Mouse (Mus musculus) hindbrain, embryonic 15.5 days (tissue): ENCODE results near the gene Gm20388. TPM values are rescaled to one million over a fixed set of nuclear protein-coding genes. Genes with fewer than 3 reads are reported as not detected.

Experiments used
- ATAC-seq: fragments of 200-750 bp; cut with Nextera tagmentation; 2 replicates; pipeline ENCODE4 v1.8.0; 2017; ENCODE audit warnings: low read depth, moderate number of reproducible peaks, moderate TSS enrichment; ENCODE audit not compliant: low FRiP score
- H3K27ac ChIP-seq: fragments of 300-500 bp; sonication (generic); replicated peaks from 2 replicates; pipeline ENCODE4 v1.5.1; 2015; ENCODE audit warnings: mild to moderate bottlenecking, inconsistent platforms
- H3K27me3 ChIP-seq: fragments of 300-500 bp; sonication (generic); 2 replicates; pipeline ENCODE4 v1.6.1; 2015; ENCODE audit warnings: control low read depth, inconsistent platforms
- H3K36me3 ChIP-seq: fragments of 300-500 bp; sonication (generic); 2 replicates; pipeline ENCODE4 v1.6.1; 2015; ENCODE audit warnings: control low read depth, inconsistent platforms
- H3K4me1 ChIP-seq: fragments of 300-500 bp; sonication (generic); replicated peaks from 2 replicates; pipeline ENCODE4 v1.6.1; 2015; ENCODE audit warnings: control low read depth, inconsistent platforms
- H3K4me2 ChIP-seq: fragments of 300-500 bp; sonication (generic); 2 replicates; pipeline ENCODE4 v1.6.1; 2015; ENCODE audit warnings: moderate library complexity, mild to moderate bottlenecking, inconsistent platforms
- H3K4me3 ChIP-seq: fragments of 300-500 bp; sonication (generic); 2 replicates; pipeline ENCODE4 v1.5.1; 2015; ENCODE audit warnings: mild to moderate bottlenecking, inconsistent platforms
- H3K9ac ChIP-seq: fragments of 300-500 bp; sonication (generic); 2 replicates; pipeline ENCODE4 v1.6.1; 2015; ENCODE audit warnings: inconsistent platforms
- H3K9me3 ChIP-seq: fragments of 300-500 bp; sonication (generic); 2 replicates; pipeline ENCODE4 v1.6.1; 2016; ENCODE audit warnings: control low read depth, inconsistent platforms
- WGBS: fragments of 180-500 bp; shearing (Covaris S2); methylation state at CpG from one replicate; pipeline ENCODE4 v1.1.7; 2015; 5-methylcytosine and 5-hydroxymethylcytosine counted together
- polyA plus RNA-seq: library from polyadenylated mRNA; unstranded; fragments of >200 nt; fragmentation: Nextera tagmentation; extraction: Ambion mirVana; gene quantifications from 2 replicates; pipeline ENCODE4 v1.2.1, GENCODE M21; 2015

The Gm20388 gene
- polyA plus RNA-seq, 1 experiment from 2014 or later = 5.4 TPM

DNA sequence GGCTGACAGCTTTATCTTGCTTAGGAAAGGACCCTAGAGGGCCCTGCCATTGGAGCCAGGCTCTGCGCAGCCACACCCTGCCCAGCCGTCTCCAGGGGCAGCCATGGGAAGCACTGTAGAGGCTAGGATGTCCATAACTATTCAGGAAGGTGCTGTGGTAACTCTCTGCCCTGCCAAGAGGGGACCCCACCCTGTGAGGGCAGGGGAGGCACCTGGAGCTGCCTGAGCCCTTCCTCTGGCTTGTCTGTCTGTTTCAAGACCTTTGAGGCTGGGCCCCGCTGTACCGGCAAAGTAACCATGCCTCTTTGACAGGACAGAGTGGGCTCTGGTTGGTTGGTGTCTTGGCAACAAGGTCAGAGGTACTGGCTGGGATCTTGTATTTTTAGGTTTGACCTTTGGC, 2730.2 kb downstream of the Gm20388 start:
- H3K4me3 ChIP-seq = no peak overlapping the region
- H3K9ac ChIP-seq = no peak overlapping the region
- H3K36me3 ChIP-seq = peaks cover 9% of the 10 kb centered on the region
- no peak for ATAC-seq
- no peaks in the 10 kb centered on the region for H3K27me3 ChIP-seq
- no peak overlapping the region for H3K4me2 ChIP-seq
- peaks cover 22% of the 10 kb centered on the region for H3K4me1 ChIP-seq
- WGBS = 88% methylated on average over 4 of the region's 4 CpGs
- no peaks in the 10 kb centered on the region for H3K9me3 ChIP-seq
- H3K27ac ChIP-seq = 0 out of 2 replicates have a peak overlapping the region, but pooled peaks have one; percentile 5

DNA sequence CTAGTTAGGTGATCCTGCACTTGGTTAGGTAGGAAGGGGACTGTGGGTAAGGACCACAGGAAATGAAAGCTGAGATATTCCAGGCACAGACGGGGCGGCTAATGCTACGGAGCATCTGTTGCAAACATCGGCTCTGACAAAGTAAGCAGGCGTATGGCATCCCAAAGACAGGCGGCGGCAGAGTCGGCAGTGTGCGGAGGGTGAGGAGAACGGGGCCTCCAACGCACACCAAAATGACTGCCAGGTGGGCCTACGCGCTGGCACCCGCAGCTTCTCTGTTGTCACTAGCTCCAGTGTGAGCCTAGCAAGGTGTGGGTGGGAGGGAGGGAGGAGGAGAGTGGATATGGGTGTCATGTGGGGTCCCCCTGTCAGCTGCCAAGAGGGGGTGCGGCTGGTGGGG, 2730.8 kb downstream of the Gm20388 start:
- Histone ChIP-seq H3K4me1 (peaks cover 22% of the 10 kb centered on the region), H3K4me2 (no peak overlapping the region), H3K27me3 (no peaks in the 10 kb centered on the region), H3K9me3 (no peaks in the 10 kb centered on the region), H3K36me3 (peaks cover 8% of the 10 kb centered on the region; the same call in 1 of the 2 replicates), H3K27ac (no peak overlapping the region), H3K9ac (no peak overlapping the region), H3K4me3 (no peak overlapping the region)
- 83% methylated on average over 15 of the region's 15 CpGs for WGBS
- ATAC-seq = no peak

DNA sequence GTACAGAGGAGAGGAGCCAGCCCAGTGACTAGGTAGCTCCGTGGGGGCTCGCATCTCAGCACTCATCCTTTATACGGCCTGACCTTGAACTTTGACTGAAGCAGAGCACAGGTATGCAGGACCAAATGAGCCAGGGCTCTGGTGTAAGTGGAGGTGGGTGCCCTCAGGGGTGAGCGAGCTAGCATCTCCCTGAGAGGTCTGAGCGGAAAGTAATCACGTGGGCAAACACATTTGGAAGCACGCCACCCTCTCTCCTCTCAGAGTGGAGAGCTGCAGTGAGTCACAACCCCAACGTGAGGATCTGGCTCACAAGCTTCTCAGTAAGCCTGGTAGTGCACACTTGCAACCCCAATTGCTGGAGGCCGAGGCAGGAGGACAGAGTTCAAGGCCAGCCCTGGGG, 2731.4 kb downstream of the Gm20388 start:
- Histone ChIP-seq H3K9me3 (no peaks in the 10 kb centered on the region), H3K9ac (no peak overlapping the region), H3K27ac (no peak overlapping the region), H3K4me3 (no peak overlapping the region), H3K4me1 (peaks cover 22% of the 10 kb centered on the region), H3K4me2 (no peak overlapping the region), H3K36me3 (peaks cover 10% of the 10 kb centered on the region; the same call in 1 of the 2 replicates), H3K27me3 (no peaks in the 10 kb centered on the region)
- 69% methylated on average over 9 of the region's 9 CpGs for WGBS
- ATAC-seq = no peak

DNA sequence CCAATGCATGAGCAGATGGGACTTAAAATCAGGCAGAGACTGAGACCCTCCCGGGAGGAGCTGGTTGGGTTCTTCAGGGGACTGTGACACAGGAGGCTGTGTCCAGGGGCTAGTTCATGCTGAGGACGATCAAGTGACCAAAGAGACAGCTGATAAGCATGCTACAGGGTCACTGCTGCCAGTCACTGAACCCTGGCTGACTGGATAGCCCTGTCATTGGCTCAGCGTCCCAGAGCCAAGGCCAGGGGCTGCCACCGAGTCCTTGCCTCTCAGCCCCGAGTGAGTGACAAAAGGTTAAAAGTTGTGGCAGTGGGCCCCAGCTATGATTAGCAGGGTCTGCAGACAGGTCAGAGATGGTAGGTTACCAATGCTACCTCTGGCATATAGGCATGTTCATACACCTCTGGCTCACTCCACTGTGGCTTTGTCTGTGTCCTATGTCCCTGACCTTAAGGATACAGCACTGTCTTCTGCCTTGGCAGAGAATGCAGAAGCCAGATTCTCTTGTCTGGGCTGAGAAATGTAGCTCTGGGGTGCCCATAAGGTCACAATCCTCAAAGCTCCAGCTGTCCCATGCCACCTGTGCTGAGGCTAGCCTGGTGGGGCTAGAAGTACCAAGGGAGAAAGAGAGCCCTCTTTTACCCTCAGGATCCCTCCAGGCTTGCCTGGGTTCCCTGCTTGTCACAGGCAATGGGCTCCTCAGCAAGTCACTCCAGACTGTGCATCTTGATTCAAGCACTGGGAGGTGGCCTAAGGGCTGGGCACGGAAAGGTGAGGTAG, 2733.7 kb downstream of the Gm20388 start:
- no peaks in the 10 kb centered on the region for H3K9me3 ChIP-seq

DNA sequence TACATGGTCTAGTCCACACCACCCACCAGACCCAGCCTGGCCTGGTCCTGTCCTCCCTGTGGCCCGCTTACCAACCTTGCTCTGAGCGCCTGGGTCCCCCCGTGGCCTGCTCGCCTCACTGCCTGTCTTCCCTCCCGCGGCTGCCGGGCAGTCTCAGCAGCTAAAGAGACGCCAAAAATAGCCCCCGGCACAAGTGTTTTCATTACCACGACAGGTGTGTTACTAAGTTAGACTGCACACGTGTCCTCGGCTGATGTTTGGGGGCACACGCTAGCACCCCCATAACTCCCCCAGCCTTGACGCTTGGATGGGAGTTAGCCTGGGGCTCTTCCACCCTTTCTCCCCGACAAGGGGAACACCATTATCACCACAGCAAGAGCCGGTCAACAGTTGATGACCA, 2735.7 kb downstream of the Gm20388 start:
- Histone ChIP-seq H3K27me3 (no peaks in the 10 kb centered on the region), H3K27ac (no peak overlapping the region), H3K4me1 (peaks cover 8% of the 10 kb centered on the region), H3K9ac (no peak overlapping the region), H3K36me3 (peaks cover 19% of the 10 kb centered on the region), H3K9me3 (no peaks in the 10 kb centered on the region), H3K4me3 (no peak overlapping the region), H3K4me2 (no peak overlapping the region)
- ATAC-seq = no peak
- WGBS = 87% methylated on average over 16 of the region's 16 CpGs

More for the DNA sequence above, 2733.7 kb downstream of the Gm20388 start:
- H3K4me1 ChIP-seq = peaks cover 9% of the 10 kb centered on the region
- no peak overlapping the region for H3K4me2 ChIP-seq
- H3K9ac ChIP-seq = no peak overlapping the region
- no peaks in the 10 kb centered on the region for H3K27me3 ChIP-seq
- WGBS = 78% methylated on average over 6 of the region's 6 CpGs
- no peak overlapping the region for H3K4me3 ChIP-seq
- no peak for ATAC-seq
- H3K27ac ChIP-seq = no peak overlapping the region
- H3K36me3 ChIP-seq = peaks cover 19% of the 10 kb centered on the region

DNA sequence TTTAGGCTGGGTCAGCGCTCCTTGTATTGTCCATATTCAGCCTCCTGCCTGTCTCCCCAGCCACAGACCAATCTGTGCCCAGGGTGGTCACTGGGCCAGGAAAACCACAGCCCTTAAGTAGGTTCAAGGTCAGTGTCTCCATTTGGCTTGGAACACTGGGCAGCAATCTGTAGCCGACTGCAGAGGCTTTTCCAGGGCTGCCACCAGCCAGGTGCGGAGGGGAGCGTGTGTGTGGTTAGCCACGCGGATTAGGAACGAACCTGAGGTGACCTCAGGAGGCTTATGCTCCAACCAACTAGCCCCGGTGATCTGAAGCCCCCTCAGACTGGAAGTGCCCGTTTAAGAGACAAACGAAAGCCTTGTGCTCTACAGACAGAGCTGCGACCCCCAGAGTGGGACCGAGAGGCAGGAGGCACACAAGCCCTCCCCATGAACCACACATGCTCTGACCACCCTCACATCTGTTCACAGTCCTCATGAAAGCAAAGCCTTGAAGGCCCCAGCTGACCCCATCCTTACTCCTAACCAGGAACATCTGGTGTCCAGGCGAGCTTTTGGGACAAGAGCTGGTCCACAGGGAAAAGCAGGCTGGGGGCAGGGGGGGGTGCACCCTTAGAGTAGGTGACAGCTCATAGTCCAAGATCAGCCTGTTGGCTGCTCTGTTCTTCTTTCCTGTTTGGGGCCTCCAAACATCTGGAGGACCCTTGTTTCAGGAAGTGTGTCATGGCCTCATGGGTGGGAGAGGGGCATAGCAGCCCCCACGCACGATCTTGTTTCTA, 2737.7 kb downstream of the Gm20388 start:
- 83% methylated on average over 15 of the region's 15 CpGs for WGBS
- H3K4me3 ChIP-seq = no peak overlapping the region
- peaks cover 16% of the 10 kb centered on the region for H3K36me3 ChIP-seq
- H3K4me2 ChIP-seq = no peak overlapping the region
- H3K27ac ChIP-seq = no peak overlapping the region
- no peaks in the 10 kb centered on the region for H3K9me3 ChIP-seq
- ATAC-seq = no peak
- H3K27me3 ChIP-seq = no peaks in the 10 kb centered on the region
- H3K9ac ChIP-seq = no peak overlapping the region
- H3K4me1 ChIP-seq = peaks cover 16% of the 10 kb centered on the region

DNA sequence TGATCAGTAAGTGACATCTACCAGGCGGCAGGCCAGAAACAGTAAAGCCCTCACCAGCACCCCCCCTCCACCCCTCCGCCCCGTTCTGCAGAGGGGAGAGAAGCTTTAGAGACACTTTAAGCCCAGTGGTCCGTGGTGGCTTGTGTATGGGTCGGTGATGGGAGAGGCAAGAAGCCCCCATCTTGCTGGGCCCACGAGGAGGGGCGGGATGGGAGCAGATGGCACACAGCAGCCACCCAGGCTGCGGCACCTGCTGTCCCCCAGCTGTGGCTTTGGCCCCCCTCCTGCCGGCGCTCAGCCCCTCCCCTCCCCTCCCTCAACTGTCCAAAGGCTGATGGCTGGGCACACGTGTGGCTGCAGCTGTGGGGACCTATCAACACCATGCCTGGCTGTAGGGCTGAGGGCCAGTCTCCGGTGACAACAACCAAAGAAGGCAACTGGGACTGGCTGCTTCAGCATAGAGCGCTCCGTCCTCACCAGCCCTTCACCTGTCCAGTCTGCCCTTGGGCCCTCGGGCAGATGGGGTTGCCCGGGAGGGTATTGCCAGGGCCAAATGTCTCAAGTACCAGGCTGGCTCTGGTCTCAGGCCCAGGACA, 2740.8 kb downstream of the Gm20388 start:
- WGBS = 54% methylated on average over 16 of the region's 16 CpGs
- H3K4me2 ChIP-seq = no peak overlapping the region
- H3K9me3 ChIP-seq = no peaks in the 10 kb centered on the region
- H3K9ac ChIP-seq = no peak overlapping the region; the same call in 1 of the 2 replicates
- H3K4me3 ChIP-seq = no peak overlapping the region
- H3K4me1 ChIP-seq = peaks cover 35% of the 10 kb centered on the region
- no peaks in the 10 kb centered on the region for H3K27me3 ChIP-seq
- ATAC-seq = peak; percentile 51; the same call in 1 of the 2 replicates
- peaks cover 16% of the 10 kb centered on the region for H3K36me3 ChIP-seq
- no peak overlapping the region for H3K27ac ChIP-seq

DNA sequence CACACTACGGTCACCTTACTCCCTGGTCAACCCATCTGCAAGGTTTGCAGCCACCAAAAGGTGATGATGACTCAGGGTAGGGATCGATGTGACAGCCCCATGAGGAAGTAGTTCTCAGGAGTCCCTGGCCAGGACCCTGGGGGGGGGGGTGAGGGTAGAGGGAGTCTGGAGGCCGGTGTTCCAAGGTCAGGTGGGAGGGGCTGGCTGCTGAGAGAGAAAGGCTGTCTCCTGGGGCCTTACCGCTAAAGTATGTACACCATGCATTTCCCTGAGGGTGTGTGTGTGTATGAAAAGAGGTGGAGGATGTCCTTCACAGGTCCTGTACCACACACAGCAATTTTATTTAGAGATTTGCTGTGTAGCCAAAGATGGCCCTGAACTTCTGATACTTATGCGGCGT, 2742.0 kb downstream of the Gm20388 start:
- no peak overlapping the region for H3K27ac ChIP-seq
- H3K4me2 ChIP-seq = no peak overlapping the region
- WGBS = 74% methylated on average over 6 of the region's 6 CpGs
- peaks cover 35% of the 10 kb centered on the region for H3K4me1 ChIP-seq
- H3K27me3 ChIP-seq = no peaks in the 10 kb centered on the region
- no peak overlapping the region for H3K9ac ChIP-seq
- H3K4me3 ChIP-seq = no peak overlapping the region
- no peak for ATAC-seq
- no peaks in the 10 kb centered on the region for H3K9me3 ChIP-seq
- H3K36me3 ChIP-seq = peaks cover 10% of the 10 kb centered on the region

DNA sequence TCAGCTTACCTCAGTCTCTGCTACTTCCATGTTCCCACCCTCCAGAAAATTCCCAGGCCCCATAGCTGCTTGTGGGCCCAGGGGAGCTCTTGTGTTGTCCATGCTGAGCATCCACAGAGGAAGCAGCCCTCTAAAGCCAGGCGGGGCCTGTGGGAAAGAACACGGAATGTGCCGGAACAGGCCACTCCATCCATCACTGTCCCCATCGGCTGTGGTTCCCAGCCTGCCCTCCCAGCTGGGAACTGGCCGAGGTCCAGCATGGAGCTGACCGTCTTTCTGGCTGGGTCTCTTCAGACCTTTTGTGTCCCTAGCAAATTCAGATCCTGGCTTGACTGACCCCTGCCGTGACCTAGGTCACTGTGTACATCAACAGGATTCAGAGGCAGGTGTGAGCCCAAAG, 2744.1 kb downstream of the Gm20388 start:
- Histone ChIP-seq H3K27me3 (no peaks in the 10 kb centered on the region), H3K36me3 (no peaks in the 10 kb centered on the region), H3K4me2 (no peak overlapping the region), H3K9ac (no peak overlapping the region), H3K27ac (no peak overlapping the region), H3K4me3 (no peak overlapping the region), H3K9me3 (no peaks in the 10 kb centered on the region), H3K4me1 (peaks cover 39% of the 10 kb centered on the region)
- WGBS = 40% methylated on average over 7 of the region's 7 CpGs
- no peak for ATAC-seq

DNA sequence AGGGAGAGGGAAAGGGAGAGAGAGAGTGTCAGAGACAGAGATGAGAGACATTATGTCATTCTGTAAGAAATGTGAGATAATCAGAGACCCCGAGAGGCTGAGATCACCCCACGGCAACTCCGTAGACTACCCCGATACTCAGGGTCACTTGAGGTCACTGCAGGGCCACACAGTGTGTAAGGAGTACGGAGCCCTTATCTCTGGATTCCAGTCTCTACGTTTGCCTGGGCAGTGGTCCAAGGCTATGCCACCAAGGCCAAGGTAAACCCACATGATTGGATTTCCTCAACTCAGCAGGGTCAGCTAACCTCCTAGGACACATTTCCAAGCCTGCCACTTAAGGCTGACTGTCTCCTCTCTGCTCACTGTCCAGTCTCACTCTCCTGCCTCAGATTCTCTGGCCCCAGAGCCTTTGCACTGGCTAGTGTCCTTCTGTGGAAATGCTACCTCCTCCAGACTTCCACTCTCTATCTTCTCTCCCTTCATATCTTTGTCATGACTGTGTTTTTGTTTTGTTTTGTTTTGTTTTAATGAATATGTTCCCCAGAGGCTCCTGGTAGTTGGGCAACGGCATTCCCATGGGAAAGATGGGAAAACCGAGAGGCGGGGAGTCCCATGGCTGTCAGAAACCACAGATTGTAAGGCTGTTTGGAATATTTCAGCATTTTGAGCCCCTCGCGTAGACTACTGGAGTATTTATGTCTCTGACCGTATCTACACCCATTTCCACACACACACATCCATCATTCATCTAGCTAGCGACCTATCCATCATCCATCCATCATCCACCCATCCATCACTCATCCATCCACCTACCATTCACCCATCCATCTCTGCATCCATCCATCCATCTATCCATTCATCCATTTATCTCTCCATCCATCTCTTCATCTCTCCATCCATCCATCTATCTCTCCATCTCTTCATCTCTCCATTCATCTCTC, 2745.7 kb downstream of the Gm20388 start:
- Histone ChIP-seq H3K27ac (no peak overlapping the region), H3K9me3 (no peaks in the 10 kb centered on the region), H3K36me3 (no peaks in the 10 kb centered on the region), H3K4me1 (peaks cover 39% of the 10 kb centered on the region), H3K27me3 (no peaks in the 10 kb centered on the region), H3K4me2 (no peak overlapping the region), H3K4me3 (no peak overlapping the region), H3K9ac (no peak overlapping the region)
- 82% methylated on average over 13 of the region's 13 CpGs for WGBS
- no peak for ATAC-seq

DNA sequence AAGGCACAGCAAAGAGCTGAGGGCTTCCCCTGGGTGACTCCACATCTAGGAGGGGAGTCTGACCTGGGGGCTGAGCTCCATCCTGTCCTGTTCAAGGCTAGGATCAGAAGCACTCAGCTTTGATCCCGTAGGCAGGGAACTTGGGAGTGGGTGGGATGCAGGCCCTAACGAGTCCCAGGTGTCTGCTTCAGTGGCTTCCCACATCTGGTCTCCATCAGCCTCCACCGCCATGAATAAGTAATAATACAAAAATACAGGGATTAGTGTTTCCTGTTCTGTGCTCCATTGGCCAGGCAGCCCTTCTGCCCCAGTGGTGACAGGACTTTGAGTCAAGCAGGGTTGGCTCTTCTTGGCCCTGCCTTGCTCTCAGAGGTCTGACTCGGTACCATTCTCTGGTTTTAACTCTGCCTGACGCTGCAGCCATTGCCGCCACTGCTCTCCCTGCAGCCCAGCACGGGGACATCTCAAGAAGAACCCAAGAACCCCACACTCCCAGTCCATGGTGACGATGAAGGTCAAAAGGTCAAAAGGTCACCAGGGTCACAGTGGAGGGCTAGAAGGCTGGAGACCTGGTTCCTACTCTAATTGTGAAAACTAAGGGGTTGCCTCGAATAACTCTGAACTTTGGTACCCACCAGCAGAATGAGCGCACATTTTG, 2747.6 kb downstream of the Gm20388 start:
- Histone ChIP-seq H3K4me3 (no peak overlapping the region), H3K4me1 (peaks cover 43% of the 10 kb centered on the region), H3K9ac (no peak overlapping the region), H3K9me3 (no peaks in the 10 kb centered on the region), H3K36me3 (no peaks in the 10 kb centered on the region), H3K27ac (no peak overlapping the region), H3K4me2 (no peak overlapping the region), H3K27me3 (no peaks in the 10 kb centered on the region)
- WGBS = 66% methylated on average over 10 of the region's 10 CpGs
- ATAC-seq = no peak
